Mouse (Mus musculus) ES-E14 (cell line): ENCODE results near the gene Hcfc2.

Source experiments
- CHD2 ChIP-seq: IDR thresholded peaks from 2 replicates; pipeline ENCODE4 v1.6.1; 2014; ENCODE audit warnings: mild to moderate bottlenecking, low read depth, low read length, inconsistent platforms
- HCFC1 ChIP-seq: IDR thresholded peaks from 2 replicates; pipeline ENCODE4 v1.6.1; 2012; ENCODE audit warnings: low read length, inconsistent platforms, borderline replicate concordance; ENCODE audit not compliant: insufficient read depth
- ZC3H11A ChIP-seq: IDR thresholded peaks from 2 replicates; pipeline ENCODE4 v1.6.1; 2012; ENCODE audit warnings: low read depth, mild to moderate bottlenecking, inconsistent platforms, low read length, borderline replicate concordance
- ZNF384 ChIP-seq: IDR thresholded peaks from 2 replicates; pipeline ENCODE4 v1.6.1; 2012; ENCODE audit warnings: low read depth, low read length, inconsistent platforms

GRCm38 (mm10) chr10:82791713-82792112 lies 95.8 kb downstream of the Hcfc2 start:
- TF ChIP-seq CHD2 (no peak), HCFC1 (no peak), ZNF384 (no peak), ZC3H11A (peak; percentile 71; the same call in 1 of the 2 replicates)
